Mouse (Mus musculus): ENCODE data around the gene Spon2.

Gene Spon2

DNA sequence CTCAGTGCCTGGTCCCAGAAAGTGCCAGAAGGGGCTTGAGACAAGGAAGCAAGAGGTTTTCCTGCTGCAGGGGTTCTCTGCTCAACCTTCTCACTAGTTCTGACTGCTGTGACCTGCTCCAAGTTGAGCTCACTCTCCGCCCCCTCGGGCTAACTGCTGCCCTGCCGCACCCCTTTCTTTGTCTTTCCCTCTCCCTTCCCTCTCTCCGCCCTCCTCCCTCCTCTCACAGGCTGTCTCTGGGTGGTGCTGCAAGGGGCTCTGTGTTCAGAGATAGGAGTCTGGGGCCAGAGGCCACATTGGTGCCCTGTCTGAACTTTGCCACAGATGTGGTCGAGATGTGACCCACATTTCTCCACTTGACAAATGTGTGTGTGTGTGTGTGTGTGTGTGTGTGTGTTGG is at the start of gene Spon2:
Gene Spon2, minus strand, starts transcription at position 375 of the 400 bp plus-strand sequence.
- no peak for DNase-seq

- DNase-seq, result no peak
Measured at GRCm38 (mm10) chr5:33254416-33254815, 36.2 kb upstream of the Spon2 start.

DNA sequence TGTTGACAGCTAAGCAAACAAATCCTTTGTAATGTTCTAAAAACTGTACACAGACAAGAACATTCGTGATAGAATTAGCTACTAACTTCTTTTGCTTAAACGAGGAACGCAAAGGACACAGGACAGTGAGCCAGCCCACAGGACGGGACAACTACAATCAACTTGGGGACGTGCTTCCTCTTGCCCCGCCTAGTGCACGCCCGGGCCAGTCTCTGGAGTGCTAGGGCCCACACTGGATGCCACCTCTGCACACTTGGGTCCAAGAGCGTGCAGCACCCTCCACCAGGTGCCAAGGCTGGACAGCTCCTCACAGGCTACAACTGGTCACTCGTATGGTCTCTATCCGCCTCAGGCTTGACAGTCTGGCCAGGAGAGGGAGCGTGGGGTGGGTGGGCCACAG is 29.9 kb upstream of the Spon2 start:
- no peak for DNase-seq

- DNase-seq, result no peak
Measured at GRCm38 (mm10) chr5:33247387-33247786, 29.1 kb upstream of the Spon2 start.

GRCm38 (mm10) chr5:33245701-33246100 is 27.4 kb upstream of the Spon2 start:
- DNase-seq, result peak; percentile 92

DNA sequence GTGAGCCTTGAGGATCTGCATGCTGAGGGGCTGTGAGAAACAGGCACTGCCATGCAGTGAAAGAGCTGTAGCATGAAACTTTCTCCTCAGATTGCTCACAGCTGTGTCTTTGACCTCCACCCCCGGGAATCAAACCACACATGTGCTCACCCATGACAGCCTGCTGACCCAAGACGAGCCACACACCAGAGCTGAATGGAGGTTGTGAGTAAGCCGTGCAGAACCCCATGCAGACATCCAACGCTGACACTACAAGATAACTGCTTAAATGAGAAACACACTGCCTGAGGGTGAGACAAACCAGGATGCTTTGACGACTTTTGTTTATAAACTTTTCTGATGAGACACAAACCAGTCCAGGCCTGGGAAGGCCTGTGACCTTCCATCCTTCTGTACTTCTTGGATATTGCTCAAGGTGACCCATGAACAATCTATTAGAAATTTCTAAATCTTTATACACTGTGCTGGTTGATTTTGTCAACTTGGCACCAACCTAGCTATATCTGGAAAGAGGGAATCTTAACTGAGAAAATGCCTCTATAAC is 26.2 kb upstream of the Spon2 start:
- no peak for DNase-seq

GRCm38 (mm10) chr5:33239934-33240333 is 21.7 kb upstream of the Spon2 start:
- no peak for DNase-seq

DNA sequence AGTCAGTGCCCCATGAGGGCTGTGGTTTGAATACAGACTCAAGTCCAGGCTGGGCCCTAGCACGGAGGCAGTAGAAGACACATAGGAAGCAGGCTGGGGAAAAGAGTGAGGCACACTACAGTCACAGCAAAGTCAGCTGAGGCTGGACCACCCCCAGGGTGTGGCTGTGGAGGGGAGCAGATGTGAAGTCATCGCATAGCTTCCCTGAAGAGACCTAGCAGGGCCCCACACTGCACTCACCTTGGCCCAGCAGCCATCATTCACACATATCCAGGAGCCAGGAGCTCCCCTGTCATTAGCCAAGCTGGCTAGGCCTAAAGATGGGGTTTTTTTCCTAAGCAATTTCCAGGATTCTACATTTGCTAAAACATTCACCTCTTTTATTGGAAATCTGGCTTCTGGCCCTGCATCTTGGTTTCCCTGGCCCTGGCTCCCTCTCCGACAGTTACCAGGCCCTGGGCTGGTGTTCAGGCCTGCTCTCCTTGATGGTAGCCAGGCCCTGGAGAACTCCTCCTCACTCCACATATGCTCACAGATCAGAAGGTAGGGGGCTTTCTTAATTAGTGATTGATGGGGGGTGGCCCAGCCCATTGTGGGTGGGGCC is 21.0 kb upstream of the Spon2 start:
- DNase-seq, result no peak

- DNase-seq, result no peak
Measured at GRCm38 (mm10) chr5:33238256-33238645, 20.0 kb upstream of the Spon2 start.

DNA sequence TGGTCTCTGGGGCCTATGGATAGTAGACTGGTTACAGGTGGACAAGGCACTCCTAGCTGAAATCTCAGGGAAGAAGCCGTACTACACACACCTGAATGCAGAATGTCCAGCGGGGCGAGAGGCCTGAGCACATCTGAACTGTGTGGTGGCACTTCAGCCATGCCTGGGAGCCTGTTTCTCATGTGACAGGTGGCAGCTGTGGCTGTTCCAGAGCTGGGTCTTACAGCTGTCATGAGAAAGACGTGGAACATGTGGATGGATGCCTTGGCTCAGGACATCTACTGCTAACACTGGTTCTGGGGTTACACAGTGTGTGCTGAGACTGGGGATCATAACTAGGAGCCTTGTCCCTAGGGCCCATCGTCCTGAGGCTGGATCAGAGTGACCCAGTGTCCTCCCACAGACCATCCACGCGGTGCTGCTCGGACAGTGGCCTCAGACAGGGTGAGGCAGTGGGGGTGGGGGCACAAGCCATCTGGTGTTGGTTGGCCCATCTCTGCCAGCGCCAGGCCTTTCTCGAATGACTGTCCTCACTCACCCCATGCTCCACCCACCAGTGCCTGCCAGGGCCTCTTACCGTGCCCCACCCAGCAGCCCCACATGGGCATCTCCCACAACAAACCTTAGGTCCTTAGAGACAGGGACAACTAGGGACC is 19.5 kb upstream of the Spon2 start:
- DNase-seq, result no peak

GRCm38 (mm10) chr5:33234391-33235031 is 16.3 kb upstream of the Spon2 start:
- DNase-seq, result no peak

- no peak for DNase-seq
Measured at GRCm38 (mm10) chr5:33232791-33233190, 14.5 kb upstream of the Spon2 start.

DNA sequence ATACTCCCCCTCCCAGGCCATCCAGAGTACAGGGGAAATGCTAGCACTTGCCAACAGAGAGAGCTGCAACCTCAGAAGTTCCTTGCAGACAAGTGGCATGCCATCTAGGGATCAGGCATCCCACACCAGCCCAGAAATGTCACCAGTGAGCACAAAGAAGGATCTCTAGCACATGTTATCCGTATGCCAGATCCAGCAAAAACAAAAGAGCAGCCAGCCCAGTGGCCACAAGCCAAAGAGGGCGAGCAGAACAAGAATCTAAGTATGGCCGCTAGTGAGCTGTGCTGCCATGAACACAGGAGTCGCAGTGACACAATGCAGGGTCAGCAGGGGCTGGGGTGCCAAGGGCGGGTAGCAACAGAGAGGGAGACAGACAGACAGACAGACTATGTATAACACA is 12.0 kb upstream of the Spon2 start:
- DNase-seq, result no peak

GRCm38 (mm10) chr5:33228428-33228827 is 10.2 kb upstream of the Spon2 start:
- DNase-seq, result peak; percentile 87

DNA sequence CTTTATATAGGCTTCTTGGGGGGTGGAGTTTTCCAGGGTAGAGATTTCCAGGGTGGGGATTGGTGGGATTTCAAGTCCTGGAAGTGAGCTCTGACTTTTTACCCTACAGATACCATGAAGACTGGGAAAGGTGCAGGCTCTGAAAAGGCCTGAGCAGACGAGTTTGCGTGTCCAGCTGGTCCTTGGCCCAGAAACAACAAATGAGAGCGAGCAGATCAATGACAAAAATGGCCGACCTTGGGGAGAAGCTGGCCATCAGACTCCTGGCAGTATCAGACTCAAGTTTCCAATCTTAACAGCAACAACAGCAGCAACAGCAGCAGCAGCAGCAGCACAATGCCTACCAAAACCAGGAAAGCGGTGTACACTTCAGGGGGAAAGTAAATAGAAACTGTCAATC is 7.4 kb upstream of the Spon2 start:
- no peak for DNase-seq

DNA sequence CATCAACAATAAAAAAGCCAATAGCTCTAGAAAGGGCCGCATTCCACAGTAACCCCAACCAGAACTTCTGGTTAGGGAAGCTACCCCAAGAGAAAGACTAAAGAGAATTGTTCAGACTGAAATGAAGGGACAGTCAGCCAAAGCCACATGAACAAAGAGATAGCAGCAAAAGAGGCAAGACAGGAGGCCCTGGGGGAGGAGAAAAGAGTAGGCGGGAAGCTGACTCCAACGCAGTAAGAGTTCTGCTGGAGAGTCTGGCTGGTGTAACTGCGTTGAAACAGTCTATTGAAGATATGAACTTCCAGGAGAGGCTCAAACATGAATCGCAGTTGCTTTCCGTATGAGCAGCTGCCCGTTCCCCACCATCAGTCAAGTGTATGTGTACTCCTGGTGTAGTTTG is 6.2 kb upstream of the Spon2 start:
- DNase-seq, result no peak

- DNase-seq, result no peak
Measured at GRCm38 (mm10) chr5:33222841-33223744, 4.8 kb upstream of the Spon2 start.

- DNase-seq, result no peak
Measured at GRCm38 (mm10) chr5:33222389-33222788, 4.1 kb upstream of the Spon2 start.

DNA sequence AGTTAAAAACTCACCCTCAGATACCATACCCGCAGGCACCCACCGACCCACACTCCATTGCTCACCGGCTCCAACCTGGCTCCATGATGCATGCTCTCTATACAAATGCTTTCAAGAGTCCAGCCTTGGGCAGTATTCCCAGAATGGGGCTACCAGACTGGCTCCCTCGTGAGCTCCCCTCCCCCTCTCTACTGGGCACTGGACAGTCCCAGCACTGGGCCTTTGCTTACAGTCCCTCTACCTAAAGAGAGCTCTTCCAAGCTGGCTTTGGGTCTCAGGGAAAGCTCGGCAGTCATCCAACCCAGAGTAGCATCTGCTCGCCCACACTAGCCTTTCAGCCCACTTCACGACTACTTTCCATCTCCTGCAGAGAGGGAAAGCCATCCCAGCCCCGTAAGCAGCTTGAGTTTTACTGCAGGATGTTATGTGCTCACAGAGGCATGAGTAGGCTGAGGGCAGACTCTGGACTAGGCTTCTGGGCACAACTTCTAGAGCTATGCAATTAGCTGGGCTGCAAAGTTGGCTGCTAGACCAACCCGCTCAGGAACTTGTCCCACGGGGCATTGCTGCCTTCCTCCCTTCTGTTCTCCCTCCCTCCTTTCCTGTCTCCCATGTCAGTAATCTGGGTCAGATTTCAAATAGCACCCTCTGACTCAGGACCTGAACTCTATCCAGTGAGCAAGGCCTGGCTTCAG is 2.2 kb upstream of the Spon2 start:
- DNase-seq, result no peak

- DNase-seq, result no peak
Measured at GRCm38 (mm10) chr5:33219831-33220230, 1.6 kb upstream of the Spon2 start.

DNA sequence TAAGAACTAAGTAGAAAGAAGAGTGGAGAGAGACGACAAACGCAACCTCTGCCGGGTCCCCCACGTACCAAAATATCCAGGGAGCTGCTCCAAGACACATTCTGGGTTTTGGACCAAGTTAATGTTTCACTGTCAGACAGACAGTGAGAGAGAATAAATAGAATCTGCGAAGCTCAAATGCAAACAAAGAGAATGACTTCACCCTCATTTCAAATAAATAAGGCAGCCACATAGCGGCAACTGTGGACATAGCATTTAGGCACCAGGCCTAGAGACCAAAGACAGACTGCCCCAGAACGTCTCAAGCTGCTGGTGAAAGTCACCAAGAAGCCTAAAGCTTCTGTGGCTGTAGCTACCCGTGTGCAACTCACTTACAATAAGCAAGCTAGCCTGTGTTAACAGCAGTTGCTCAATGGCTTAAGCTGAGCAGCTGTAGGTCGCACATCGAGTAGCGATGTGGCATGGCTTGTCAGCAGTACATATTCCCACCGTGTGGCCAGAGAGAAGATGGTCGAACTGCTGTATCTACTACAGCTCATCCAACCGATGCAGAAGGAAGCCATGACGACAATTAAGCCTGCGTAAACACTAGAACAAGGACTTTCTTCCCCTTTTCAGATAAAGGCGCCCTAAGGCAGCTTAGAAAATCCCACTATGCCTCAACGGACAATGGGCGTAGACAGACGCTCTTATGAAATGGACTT is 643 bp upstream of the Spon2 start:
- no peak for DNase-seq

DNA sequence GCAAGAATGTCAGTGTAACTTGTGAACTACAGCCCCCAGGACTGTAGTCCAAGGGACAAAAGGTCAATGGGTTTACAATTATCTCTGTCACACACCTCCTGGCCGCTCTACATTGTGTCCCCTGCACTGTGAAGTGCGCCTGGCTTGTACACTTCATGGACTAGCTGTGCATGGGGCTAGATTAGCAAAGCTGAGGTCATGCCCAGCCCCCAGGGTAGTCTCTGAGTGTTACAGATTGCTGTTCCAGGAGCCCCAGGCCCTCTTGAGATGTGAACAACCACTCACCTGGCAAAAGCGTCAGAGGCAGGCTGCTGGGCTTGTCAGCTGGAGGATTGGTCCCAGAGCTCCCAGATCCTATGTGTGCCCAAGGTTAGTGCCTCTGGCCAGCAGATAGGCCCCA is 592 bp downstream of the Spon2 start:
- DNase-seq, result no peak

All from cerebellum, adult 9-10 months (tissue).